Mouse (Mus musculus): ENCODE results near the gene Hist1h2be. TPM values are rescaled to one million over a fixed set of nuclear protein-coding genes. Genes with fewer than 3 reads are reported as not detected.

Hist1h2be gene
- polyA plus RNA-seq, 1 experiment from 2014 or later, result 3.6 TPM

Small RNAs within 50 kb of the gene (microRNA-seq; reads per million reads assigned to microRNA genes)
- gene Gm44297 (0.90 reads per million), gene Gm44359 (not detected), gene Gm44394 (not detected)

Other genes with a start within 250 kb of the Hist1h2be start
- 15.3 and 15.5 TPM in 2 replicates for gene Abt1, start 197.3 kb downstream of the Hist1h2be start, polyA plus RNA-seq (2016; fragmentation: Nextera tagmentation; extraction: Ambion mirVana)
- gene Btn1a1, start 155.2 kb downstream of the Hist1h2be start, polyA plus RNA-seq (2016; fragmentation: Nextera tagmentation; extraction: Ambion mirVana), result 0.09 TPM in 1 of 2 replicates, not detected in the other
- gene Btn2a2, start 132.3 kb downstream of the Hist1h2be start, polyA plus RNA-seq (2016; fragmentation: Nextera tagmentation; extraction: Ambion mirVana), result 0.52 and 0.54 TPM in 2 replicates
- 3.8 and 4.0 TPM in 2 replicates for gene Hist1h4h, start 90.1 kb downstream of the Hist1h2be start, polyA plus RNA-seq (2016; fragmentation: Nextera tagmentation; extraction: Ambion mirVana)
- gene Hist1h2af, start 87.2 kb downstream of the Hist1h2be start, polyA plus RNA-seq (2016; fragmentation: Nextera tagmentation; extraction: Ambion mirVana), result 6.7 and 9.5 TPM in 2 replicates
- gene Hist1h3g, start 85.7 kb downstream of the Hist1h2be start, polyA plus RNA-seq (2016; fragmentation: Nextera tagmentation; extraction: Ambion mirVana), result 6.3 and 8.1 TPM in 2 replicates
- gene Hist1h2bh, start 77.7 kb downstream of the Hist1h2be start, polyA plus RNA-seq (2016; fragmentation: Nextera tagmentation; extraction: Ambion mirVana), result 0.74 and 0.79 TPM in 2 replicates
- gene Hist1h3f, start 77.1 kb downstream of the Hist1h2be start, polyA plus RNA-seq (2016; fragmentation: Nextera tagmentation; extraction: Ambion mirVana), result 1.00 and 1.7 TPM in 2 replicates
- 0.53 and 0.60 TPM in 2 replicates for gene Hist1h4f, start 69.5 kb downstream of the Hist1h2be start, polyA plus RNA-seq (2016; fragmentation: Nextera tagmentation; extraction: Ambion mirVana)
- 0.58 and 0.60 TPM in 2 replicates for gene Hist1h1d, start 67.9 kb downstream of the Hist1h2be start, polyA plus RNA-seq (2016; fragmentation: Nextera tagmentation; extraction: Ambion mirVana)
- 6.1 and 6.7 TPM in 2 replicates for gene Hist1h3e, start 58.8 kb downstream of the Hist1h2be start, polyA plus RNA-seq (2016; fragmentation: Nextera tagmentation; extraction: Ambion mirVana)
- gene Hist1h2ae, start 49.9 kb downstream of the Hist1h2be start, polyA plus RNA-seq (2016; fragmentation: Nextera tagmentation; extraction: Ambion mirVana), result 102 and 105 TPM in 2 replicates
- 6.4 and 6.7 TPM in 2 replicates for gene Hist1h2bg, start 49.7 kb downstream of the Hist1h2be start, polyA plus RNA-seq (2016; fragmentation: Nextera tagmentation; extraction: Ambion mirVana)
- 5.8 and 6.9 TPM in 2 replicates for gene Hist1h2bf, start 46.9 kb downstream of the Hist1h2be start, polyA plus RNA-seq (2016; fragmentation: Nextera tagmentation; extraction: Ambion mirVana)
- 1.5 TPM in 2 replicates for gene Hist1h2ad, start 46.7 kb downstream of the Hist1h2be start, polyA plus RNA-seq (2016; fragmentation: Nextera tagmentation; extraction: Ambion mirVana)
- 7.1 and 7.2 TPM in 2 replicates for gene Hist1h3d, start 45.4 kb downstream of the Hist1h2be start, polyA plus RNA-seq (2016; fragmentation: Nextera tagmentation; extraction: Ambion mirVana)
- 112 and 119 TPM in 2 replicates for gene Hist1h4d, start 39.5 kb downstream of the Hist1h2be start, polyA plus RNA-seq (2016; fragmentation: Nextera tagmentation; extraction: Ambion mirVana)
- gene Hist1h1e, start 1.4 kb upstream of the Hist1h2be start, polyA plus RNA-seq (2016; fragmentation: Nextera tagmentation; extraction: Ambion mirVana), result 19.8 and 21.4 TPM in 2 replicates
- 1.00 and 1.1 TPM in 2 replicates for gene Hist1h2ac, start 62.8 kb upstream of the Hist1h2be start, polyA plus RNA-seq (2016; fragmentation: Nextera tagmentation; extraction: Ambion mirVana)
- 17.2 and 19.3 TPM in 2 replicates for gene Hist1h2bc, start 63.1 kb upstream of the Hist1h2be start, polyA plus RNA-seq (2016; fragmentation: Nextera tagmentation; extraction: Ambion mirVana)
- not detected in 2 replicates for gene Hist1h1t, start 74.7 kb upstream of the Hist1h2be start, polyA plus RNA-seq (2016; fragmentation: Nextera tagmentation; extraction: Ambion mirVana)
- gene Hist1h4c, start 77.3 kb upstream of the Hist1h2be start, polyA plus RNA-seq (2016; fragmentation: Nextera tagmentation; extraction: Ambion mirVana), result 4.5 and 5.9 TPM in 2 replicates
- 1.3 and 1.5 TPM in 2 replicates for gene Hfe, start 89.7 kb upstream of the Hist1h2be start, polyA plus RNA-seq (2016; fragmentation: Nextera tagmentation; extraction: Ambion mirVana)
- gene Hist1h1c, start 117.7 kb upstream of the Hist1h2be start, polyA plus RNA-seq (2016; fragmentation: Nextera tagmentation; extraction: Ambion mirVana), result 9.4 and 10.7 TPM in 2 replicates
- 7.7 and 9.0 TPM in 2 replicates for gene Hist1h3c, start 124.5 kb upstream of the Hist1h2be start, polyA plus RNA-seq (2016; fragmentation: Nextera tagmentation; extraction: Ambion mirVana)
- gene Hist1h2bb, start 125.6 kb upstream of the Hist1h2be start, polyA plus RNA-seq (2016; fragmentation: Nextera tagmentation; extraction: Ambion mirVana), result 2.3 and 2.7 TPM in 2 replicates
- 49.5 and 50.4 TPM in 2 replicates for gene Hist1h2ab, start 130.0 kb upstream of the Hist1h2be start, polyA plus RNA-seq (2016; fragmentation: Nextera tagmentation; extraction: Ambion mirVana)
- 9.1 and 9.5 TPM in 2 replicates for gene Hist1h3b, start 131.1 kb upstream of the Hist1h2be start, polyA plus RNA-seq (2016; fragmentation: Nextera tagmentation; extraction: Ambion mirVana)
- gene Hist1h4b, start 135.9 kb upstream of the Hist1h2be start, polyA plus RNA-seq (2016; fragmentation: Nextera tagmentation; extraction: Ambion mirVana), result 2.5 and 4.5 TPM in 2 replicates
- gene Hist1h4a, start 140.1 kb upstream of the Hist1h2be start, polyA plus RNA-seq (2016; fragmentation: Nextera tagmentation; extraction: Ambion mirVana), result 0.69 TPM in 1 of 2 replicates, not detected in the other
- 2.2 and 3.6 TPM in 2 replicates for gene Hist1h3a, start 141.3 kb upstream of the Hist1h2be start, polyA plus RNA-seq (2016; fragmentation: Nextera tagmentation; extraction: Ambion mirVana)
- gene Hist1h1a, start 142.5 kb upstream of the Hist1h2be start, polyA plus RNA-seq (2016; fragmentation: Nextera tagmentation; extraction: Ambion mirVana), result 2.6 and 3.3 TPM in 2 replicates
- gene Trim38, start 148.8 kb upstream of the Hist1h2be start, polyA plus RNA-seq (2016; fragmentation: Nextera tagmentation; extraction: Ambion mirVana), result 0.10 and 0.12 TPM in 2 replicates
- not detected in 2 replicates for gene Slc17a2, start 185.9 kb upstream of the Hist1h2be start, polyA plus RNA-seq (2016; fragmentation: Nextera tagmentation; extraction: Ambion mirVana)
- not detected in 2 replicates for gene Slc17a3, start 218.3 kb upstream of the Hist1h2be start, polyA plus RNA-seq (2016; fragmentation: Nextera tagmentation; extraction: Ambion mirVana)
- gene Slc17a1, start 246.6 kb upstream of the Hist1h2be start, polyA plus RNA-seq (2016; fragmentation: Nextera tagmentation; extraction: Ambion mirVana), result not detected in 2 replicates

Measured in forebrain, embryonic 10.5 days (tissue).